ENCODE assay signal across 8 mouse cellular contexts in the genomic region with DNA sequence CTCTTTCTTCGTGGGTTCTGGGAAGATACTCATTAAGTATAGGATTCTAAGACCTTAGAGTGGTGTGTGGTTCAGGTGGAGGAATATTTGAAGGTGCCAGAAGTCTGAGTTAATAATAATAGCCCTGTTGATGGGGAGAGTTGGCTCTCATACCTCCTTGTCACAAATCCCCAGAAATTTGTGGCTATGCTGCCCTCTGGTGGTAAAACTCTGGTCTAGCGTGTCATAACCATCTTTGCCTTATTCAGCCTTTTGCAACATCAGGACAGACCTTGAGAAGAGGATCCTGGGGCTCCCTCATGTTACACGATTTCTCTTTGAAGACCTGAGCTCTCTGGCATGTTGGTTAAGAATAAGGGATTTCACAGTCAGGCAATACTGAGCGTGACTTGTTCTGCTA. TPM values are rescaled to one million over a fixed set of nuclear protein-coding genes. Genes with fewer than 3 reads are reported as not detected.
A peak's percentile ranks its signal among the peaks of the same experiment; 100 is the strongest.
DNase-seq lines count a peak whose midpoint lies in the region; ATAC-seq and TF ChIP-seq lines count a peak whose summit lies in the region.

No protein-coding gene starts in this region.

- ATAC-seq in embryonic facial prominence, embryonic 11.5 days (replicated peaks; ENCODE audit: insufficient number of reproducible peaks, low FRiP score, low TSS enrichment, low read depth), result 0 out of 2 replicates have a peak, but pooled peaks have one; percentile 0

- H3K27ac ChIP-seq in embryonic facial prominence, embryonic 11.5 days (replicated peaks; ENCODE audit: low read depth, low read length), result no peak overlapping the region
- no peak overlapping the region for H3K27ac ChIP-seq in thymus, adult 2 months (ENCODE audit: control insufficient read depth, insufficient read depth, low read length)

- H3K9me3 ChIP-seq in embryonic facial prominence, embryonic 11.5 days (replicated peaks; ENCODE audit: control insufficient read depth, low read length), result no peaks in the 10 kb centered on the region

- H3K4me3 ChIP-seq in embryonic facial prominence, embryonic 11.5 days (ENCODE audit: low read depth, low read length), result no peak overlapping the region
- H3K4me3 ChIP-seq in thymus, adult 2 months (ENCODE audit: control insufficient read depth, insufficient read depth, low read length), result no peak overlapping the region

- H3K4me1 ChIP-seq in embryonic facial prominence, embryonic 11.5 days (ENCODE audit: control insufficient read depth, insufficient read depth, low read length), result peaks cover 2% of the 10 kb centered on the region; the same call in 1 of the 2 replicates
- H3K4me1 ChIP-seq in thymus, adult 2 months (replicated peaks; ENCODE audit: control insufficient read depth, insufficient read depth, low read length), result peaks cover 23% of the 10 kb centered on the region

- H3K36me3 ChIP-seq in embryonic facial prominence, embryonic 11.5 days (replicated peaks; ENCODE audit: control insufficient read depth, insufficient read depth, low read depth, low read length), result no peaks in the 10 kb centered on the region
- H3K36me3 ChIP-seq in thymus, adult 2 months (ENCODE audit: control insufficient read depth, insufficient read depth, low read length), result peaks cover 4% of the 10 kb centered on the region

- no peak for TF ChIP-seq POLR2A in thymus, adult 2 months (IDR thresholded peaks at IDR 0.05; ENCODE audit: control insufficient read depth, extremely low read depth, insufficient read depth, low read length, poor library complexity)

- no peak overlapping the region for H3K4me2 ChIP-seq in embryonic facial prominence, embryonic 11.5 days (ENCODE audit: low read depth, low read length)

- peaks cover 7% of the 10 kb centered on the region; the same call in 1 of the 2 replicates for H3K27me3 ChIP-seq in embryonic facial prominence, embryonic 11.5 days (ENCODE audit: control insufficient read depth, insufficient read depth, low read length)
- H3K27me3 ChIP-seq in thymus, adult 2 months (ENCODE audit: control insufficient read depth, insufficient read depth, low read length), result no peaks in the 10 kb centered on the region

- no peak for TF ChIP-seq CTCF in thymus, adult 2 months (IDR thresholded peaks at IDR 0.05; ENCODE audit: borderline replicate concordance, control insufficient read depth, extremely low read depth, insufficient read depth, low read length, poor library complexity)

- intact Hi-C loops in left cerebral cortex, postnatal 14 days (cut with DNase I), result no loop called here

- peak; percentile 76 for DNase-seq in ovary, postnatal 14 days (ENCODE audit: low spot score)
- no peak for DNase-seq in ovary, adult 18-20 months (ENCODE audit: low spot score)
- peak; percentile 80 for DNase-seq in adrenal gland, adult 2 months
- DNase-seq in embryonic facial prominence, embryonic 11.5 days (ENCODE audit: low spot score), result peak; percentile 94
- DNase-seq in hindlimb bud, embryonic 11.5 days (ENCODE audit: extremely low spot score, low read depth, low spot score), result peak; percentile 87
- DNase-seq in left cerebral cortex, postnatal 14 days (ENCODE audit: low spot score in 2 of 2), result peak; percentile 85 to 87
- peak; percentile 87 for DNase-seq in naive thymus-derived CD4-positive, alpha-beta T cell, adult 2 months (ENCODE audit: low read depth)
- DNase-seq in thymus, adult 2 months, result peak; percentile 72

- H3K9ac ChIP-seq in embryonic facial prominence, embryonic 11.5 days (replicated peaks; ENCODE audit: low read length), result no peak overlapping the region

- WGBS in embryonic facial prominence, embryonic 11.5 days, result 15% methylated on average over 4 of the region's 4 CpGs
- WGBS in thymus, adult 2 months, result 35% methylated on average over 4 of the region's 4 CpGs

RNA-seq across cellular contexts. Expression of a gene that starts 2.5 kb away (rescaled TPM):
- 10 to 100 TPM; 10.1 to 18.3 TPM for total RNA-seq in adrenal gland, adult 2 months (2021)
- 16.7 and 17.1 TPM in 2 replicates for polyA plus RNA-seq in adrenal gland, adult 2 months (2012; rRNA removed)
- polyA plus RNA-seq in embryonic facial prominence, embryonic 11.5 days (2014; fragmentation: Nextera tagmentation; extraction: Ambion mirVana), result 12.2 and 16.6 TPM in 2 replicates
- 10 to 100 TPM; 59.8 to 63.2 TPM for total RNA-seq in left cerebral cortex, postnatal 14 days (2021)
- 18.6 and 20.7 TPM in 2 replicates for polyA plus RNA-seq in thymus, adult 2 months (2012; rRNA removed)

RNA-seq across cellular contexts. Expression of a gene that starts 24.1 kb away (rescaled TPM):
- total RNA-seq in adrenal gland, adult 2 months (2021), result 10 to 100 TPM; 28.4 to 36.0 TPM
- polyA plus RNA-seq in adrenal gland, adult 2 months (2012; rRNA removed), result 28.5 and 33.7 TPM in 2 replicates
- polyA plus RNA-seq in embryonic facial prominence, embryonic 11.5 days (2014; fragmentation: Nextera tagmentation; extraction: Ambion mirVana), result 24.6 and 29.6 TPM in 2 replicates
- 1 to 10 TPM; 5.1 to 6.1 TPM for total RNA-seq in left cerebral cortex, postnatal 14 days (2021)
- polyA plus RNA-seq in thymus, adult 2 months (2012; rRNA removed), result 20.2 and 20.7 TPM in 2 replicates

RNA-seq across cellular contexts. Expression of a gene that starts 32.0 kb away (rescaled TPM):
- not detected for total RNA-seq in adrenal gland, adult 2 months (2021)
- 0.09 and 0.15 TPM in 2 replicates for polyA plus RNA-seq in adrenal gland, adult 2 months (2012; rRNA removed)
- not detected in 2 replicates for polyA plus RNA-seq in embryonic facial prominence, embryonic 11.5 days (2014; fragmentation: Nextera tagmentation; extraction: Ambion mirVana)
- 1 to 10 TPM; 1.0 to 1.1 TPM for total RNA-seq in left cerebral cortex, postnatal 14 days (2021)
- polyA plus RNA-seq in thymus, adult 2 months (2012; rRNA removed), result 0.28 and 0.45 TPM in 2 replicates
